Mouse (Mus musculus): ENCODE data around the gene Six4. TPM values are rescaled to one million over a fixed set of nuclear protein-coding genes. Genes with fewer than 3 reads are reported as not detected.
"Not testable (repeated sequence)": the region's sequence is repeated elsewhere in the genome, so short reads cannot be mapped to it uniquely, and the experiment has no call there.

The Six4 gene
- polyA plus RNA-seq, 1 experiment from 2014 or later: 0.24 TPM

DNA sequence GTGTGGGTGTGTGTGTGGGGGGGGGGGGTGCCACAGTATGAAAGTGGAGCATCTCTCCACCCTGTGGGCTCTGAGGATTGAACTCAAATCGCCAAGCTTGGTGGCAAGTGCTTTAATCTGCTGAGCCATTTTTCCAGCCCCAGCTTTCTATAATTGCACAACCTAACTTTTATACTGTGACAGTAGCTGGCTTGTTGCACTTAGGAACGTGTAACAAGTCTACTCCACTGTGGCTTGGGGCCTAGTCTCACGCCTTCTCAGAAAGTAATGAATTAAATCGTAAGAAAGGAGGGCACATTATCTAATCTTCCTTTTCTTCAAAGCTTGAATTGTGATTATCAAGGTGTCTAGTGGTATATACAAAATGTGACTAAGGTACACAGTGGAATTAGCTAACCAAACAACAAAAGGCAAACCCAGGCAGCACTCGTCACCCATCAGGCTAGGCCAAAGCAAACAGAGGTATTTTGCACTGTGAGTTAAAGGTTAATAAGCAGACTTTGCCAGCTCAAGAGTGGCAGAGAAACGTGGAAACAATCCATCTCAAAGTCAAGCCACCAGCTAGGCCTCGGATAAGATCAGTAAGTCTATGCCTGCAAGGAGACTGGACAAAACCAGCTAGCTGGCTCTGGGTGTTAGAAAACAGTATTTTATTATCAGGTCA, 22.5 kb downstream of the Six4 start:
- no peak overlapping the region for H3K4me3 ChIP-seq (ENCODE audit: low read length)
- 82% methylated on average over 7 of the region's 7 CpGs for WGBS
- H3K9ac ChIP-seq (ENCODE audit: low read depth, low read length): no peak overlapping the region
- no peaks in the 10 kb centered on the region for H3K27me3 ChIP-seq (replicated peaks; ENCODE audit: control insufficient read depth, insufficient read depth, low read length)
- no peaks in the 10 kb centered on the region for H3K36me3 ChIP-seq (ENCODE audit: control insufficient read depth, insufficient read depth, low read length)
- no peak for ATAC-seq
- no peaks in the 10 kb centered on the region for H3K4me1 ChIP-seq (ENCODE audit: control insufficient read depth, insufficient read depth, low read depth, low read length)
- H3K4me2 ChIP-seq (ENCODE audit: low read length): no peak overlapping the region
- no peak overlapping the region for H3K27ac ChIP-seq (ENCODE audit: low read depth, low read length)
- H3K9me3 ChIP-seq (ENCODE audit: control insufficient read depth, low read length): no peaks in the 10 kb centered on the region

- H3K4me2 ChIP-seq (ENCODE audit: low read length): no peak overlapping the region
- no peak overlapping the region for H3K9ac ChIP-seq (ENCODE audit: low read depth, low read length)
- no peaks in the 10 kb centered on the region for H3K27me3 ChIP-seq (replicated peaks; ENCODE audit: control insufficient read depth, insufficient read depth, low read length)
- 56% methylated on average over 4 of the region's 5 CpGs for WGBS
- no peak overlapping the region for H3K4me3 ChIP-seq (ENCODE audit: low read length)
- H3K27ac ChIP-seq (ENCODE audit: low read depth, low read length): no peak overlapping the region
- H3K4me1 ChIP-seq (ENCODE audit: control insufficient read depth, insufficient read depth, low read depth, low read length): no peaks in the 10 kb centered on the region
- H3K9me3 ChIP-seq (ENCODE audit: control insufficient read depth, low read length): no peaks in the 10 kb centered on the region
- ATAC-seq: no peak
- no peaks in the 10 kb centered on the region for H3K36me3 ChIP-seq (ENCODE audit: control insufficient read depth, insufficient read depth, low read length)
Measured at GRCm38 (mm10) chr12:73088911-73089310, 24.3 kb downstream of the Six4 start.

DNA sequence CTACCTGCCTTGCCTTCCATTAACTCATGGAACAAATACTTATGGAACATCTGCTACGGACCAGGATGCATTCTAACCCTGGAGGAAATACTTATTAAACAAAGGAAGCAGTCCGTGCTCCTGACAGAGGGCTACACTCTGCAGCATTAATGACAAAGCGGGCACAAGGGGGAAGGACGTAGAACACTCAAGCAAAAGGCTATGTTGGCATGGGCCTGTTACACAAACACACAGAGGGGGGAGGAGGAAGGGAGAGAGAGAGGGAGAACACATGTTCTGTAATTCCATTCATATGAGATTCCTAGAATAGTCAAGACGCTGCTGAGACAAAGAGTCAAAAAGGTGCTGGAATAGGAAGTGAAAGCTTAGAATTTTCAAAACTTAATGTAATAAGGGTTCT, 24.8 kb downstream of the Six4 start:
- Histone ChIP-seq H3K27ac (ENCODE audit: low read depth, low read length) (no peak overlapping the region), H3K9ac (ENCODE audit: low read depth, low read length) (no peak overlapping the region), H3K4me3 (ENCODE audit: low read length) (no peak overlapping the region), H3K36me3 (ENCODE audit: control insufficient read depth, insufficient read depth, low read length) (no peaks in the 10 kb centered on the region), H3K27me3 (replicated peaks; ENCODE audit: control insufficient read depth, insufficient read depth, low read length) (no peaks in the 10 kb centered on the region), H3K9me3 (ENCODE audit: control insufficient read depth, low read length) (no peaks in the 10 kb centered on the region), H3K4me2 (ENCODE audit: low read length) (no peak overlapping the region), H3K4me1 (ENCODE audit: control insufficient read depth, insufficient read depth, low read depth, low read length) (no peaks in the 10 kb centered on the region)
- WGBS: 79% methylated on average over 5 of the region's 5 CpGs
- ATAC-seq: no peak

DNA sequence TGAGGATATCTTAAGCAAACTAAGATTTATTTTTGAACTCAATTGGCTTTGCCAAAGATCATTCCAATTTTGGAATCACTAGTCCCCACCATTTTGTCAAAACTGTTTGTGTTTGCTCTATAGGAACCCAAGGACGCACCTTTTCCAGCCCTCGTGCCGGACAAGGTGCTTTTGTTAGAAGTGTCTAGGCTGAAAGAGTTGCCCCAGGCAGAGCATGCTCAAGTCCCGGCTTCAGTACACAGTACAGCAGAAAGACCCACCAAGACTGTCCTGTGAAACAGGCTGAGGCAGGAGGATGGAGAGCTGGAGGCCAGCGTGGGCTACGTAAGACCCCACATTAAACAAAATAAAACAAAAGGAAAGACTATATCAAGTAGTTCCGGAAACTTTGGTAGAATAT, 26.2 kb downstream of the Six4 start:
- H3K36me3 ChIP-seq (ENCODE audit: control insufficient read depth, insufficient read depth, low read length): no peaks in the 10 kb centered on the region
- H3K4me3 ChIP-seq (ENCODE audit: low read length): no peak overlapping the region
- H3K4me2 ChIP-seq (ENCODE audit: low read length): no peak overlapping the region
- no peak for ATAC-seq
- H3K4me1 ChIP-seq (ENCODE audit: control insufficient read depth, insufficient read depth, low read depth, low read length): no peaks in the 10 kb centered on the region
- H3K27ac ChIP-seq (ENCODE audit: low read depth, low read length): no peak overlapping the region
- 95% methylated on average over 7 of the region's 7 CpGs for WGBS
- no peaks in the 10 kb centered on the region for H3K27me3 ChIP-seq (replicated peaks; ENCODE audit: control insufficient read depth, insufficient read depth, low read length)
- H3K9ac ChIP-seq (ENCODE audit: low read depth, low read length): no peak overlapping the region
- no peaks in the 10 kb centered on the region for H3K9me3 ChIP-seq (ENCODE audit: control insufficient read depth, low read length)

GRCm38 (mm10) chr12:73085739-73086630, 27.3 kb downstream of the Six4 start:
- Histone ChIP-seq H3K9me3 (ENCODE audit: control insufficient read depth, low read length) (no peaks in the 10 kb centered on the region), H3K27ac (ENCODE audit: low read depth, low read length) (no peak overlapping the region), H3K36me3 (ENCODE audit: control insufficient read depth, insufficient read depth, low read length) (no peaks in the 10 kb centered on the region), H3K4me3 (ENCODE audit: low read length) (no peak overlapping the region), H3K9ac (ENCODE audit: low read depth, low read length) (no peak overlapping the region), H3K4me2 (ENCODE audit: low read length) (no peak overlapping the region), H3K27me3 (replicated peaks; ENCODE audit: control insufficient read depth, insufficient read depth, low read length) (no peaks in the 10 kb centered on the region), H3K4me1 (ENCODE audit: control insufficient read depth, insufficient read depth, low read depth, low read length) (no peaks in the 10 kb centered on the region)
- no peak for ATAC-seq
- 22% methylated on average over 11 of the region's 11 CpGs for WGBS

- H3K27me3 ChIP-seq (replicated peaks; ENCODE audit: control insufficient read depth, insufficient read depth, low read length): no peaks in the 10 kb centered on the region
- no peaks in the 10 kb centered on the region for H3K4me1 ChIP-seq (ENCODE audit: control insufficient read depth, insufficient read depth, low read depth, low read length)
- H3K9ac ChIP-seq (ENCODE audit: low read depth, low read length): no peak overlapping the region
- WGBS: 90% methylated on average over 4 of the region's 4 CpGs
- H3K27ac ChIP-seq (ENCODE audit: low read depth, low read length): no peak overlapping the region
- H3K36me3 ChIP-seq (ENCODE audit: control insufficient read depth, insufficient read depth, low read length): no peaks in the 10 kb centered on the region
- no peak for ATAC-seq
- H3K4me2 ChIP-seq (ENCODE audit: low read length): no peak overlapping the region
- H3K4me3 ChIP-seq (ENCODE audit: low read length): no peak overlapping the region
- no peaks in the 10 kb centered on the region for H3K9me3 ChIP-seq (ENCODE audit: control insufficient read depth, low read length)
Measured at GRCm38 (mm10) chr12:73083773-73084172, 29.5 kb downstream of the Six4 start.

- not testable (repeated sequence) for ATAC-seq; H3K36me3 ChIP-seq (ENCODE audit: control insufficient read depth, insufficient read depth, low read length); H3K4me2 ChIP-seq (ENCODE audit: low read length); H3K9ac ChIP-seq (ENCODE audit: low read depth, low read length); H3K4me1 ChIP-seq (ENCODE audit: control insufficient read depth, insufficient read depth, low read depth, low read length); H3K27me3 ChIP-seq (replicated peaks; ENCODE audit: control insufficient read depth, insufficient read depth, low read length); H3K4me3 ChIP-seq (ENCODE audit: low read length); H3K9me3 ChIP-seq (ENCODE audit: control insufficient read depth, low read length); H3K27ac ChIP-seq (ENCODE audit: low read depth, low read length)
- WGBS: 95% methylated on average over 4 of the region's 4 CpGs
Measured at GRCm38 (mm10) chr12:73081828-73082227, 31.4 kb downstream of the Six4 start.

DNA sequence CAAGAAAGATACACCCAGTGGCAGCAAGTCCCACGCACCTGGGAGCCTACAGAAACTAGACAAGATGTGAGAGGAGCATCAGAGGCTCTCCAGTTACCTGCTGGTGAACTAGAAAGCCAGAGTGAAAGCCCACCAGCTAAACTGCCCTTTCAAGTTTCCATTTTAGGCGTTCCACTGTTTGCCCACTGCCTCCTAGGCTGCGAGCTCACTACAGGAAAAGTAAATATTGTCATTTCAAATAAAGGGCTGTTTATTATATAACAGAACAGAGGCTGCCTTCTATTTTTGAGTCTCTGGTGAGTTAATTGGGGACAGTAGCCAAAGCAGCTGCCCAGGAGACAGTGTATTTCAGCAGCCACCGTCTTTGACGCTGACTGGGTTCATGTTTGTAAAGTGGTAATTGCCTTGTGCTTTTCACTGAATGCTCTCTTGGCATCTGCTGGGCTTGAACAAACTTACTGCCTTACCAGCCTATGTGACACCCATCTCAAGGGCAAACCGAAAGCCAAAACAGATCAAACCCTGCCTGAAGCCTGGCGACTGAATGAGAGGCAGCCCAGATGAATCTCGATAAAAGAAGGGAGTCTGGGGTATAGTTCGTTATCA, 52.3 kb downstream of the Six4 start:
- 62% methylated on average over 9 of the region's 9 CpGs for WGBS
- Histone ChIP-seq H3K4me3 (ENCODE audit: low read length) (no peak overlapping the region), H3K4me2 (ENCODE audit: low read length) (no peak overlapping the region), H3K27me3 (replicated peaks; ENCODE audit: control insufficient read depth, insufficient read depth, low read length) (peaks cover 19% of the 10 kb centered on the region), H3K9ac (ENCODE audit: low read depth, low read length) (no peak overlapping the region; the same call in 1 of the 2 replicates), H3K4me1 (ENCODE audit: control insufficient read depth, insufficient read depth, low read depth, low read length) (no peaks in the 10 kb centered on the region), H3K9me3 (ENCODE audit: control insufficient read depth, low read length) (no peaks in the 10 kb centered on the region), H3K36me3 (ENCODE audit: control insufficient read depth, insufficient read depth, low read length) (no peaks in the 10 kb centered on the region), H3K27ac (ENCODE audit: low read depth, low read length) (no peak overlapping the region)
- ATAC-seq: no peak

DNA sequence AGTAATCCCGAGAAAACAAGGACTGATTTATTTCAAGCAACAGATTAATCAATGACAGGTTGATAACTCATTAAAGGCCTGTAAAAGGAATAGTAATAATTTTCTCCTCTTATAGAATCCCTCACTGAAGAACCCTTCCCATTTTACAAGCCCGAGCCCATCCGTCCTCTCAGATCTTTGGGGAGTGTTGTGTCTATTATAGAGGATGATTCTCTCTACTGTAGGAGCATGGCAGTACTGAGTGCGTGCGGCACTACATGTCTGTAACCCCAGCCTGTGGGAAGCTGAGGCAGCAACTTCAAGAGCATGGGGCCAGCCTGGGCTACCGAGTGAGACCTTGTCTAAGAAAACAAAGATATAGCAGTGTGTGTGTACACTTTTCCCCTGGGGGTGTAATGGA, 55.8 kb downstream of the Six4 start:
- H3K4me2 ChIP-seq (ENCODE audit: low read length): no peak overlapping the region
- no peak for ATAC-seq
- H3K36me3 ChIP-seq (ENCODE audit: control insufficient read depth, insufficient read depth, low read length): no peaks in the 10 kb centered on the region
- no peak overlapping the region for H3K27ac ChIP-seq (ENCODE audit: low read depth, low read length)
- H3K9ac ChIP-seq (ENCODE audit: low read depth, low read length): no peak overlapping the region
- no peaks in the 10 kb centered on the region; the same call in 1 of the 2 replicates for H3K4me1 ChIP-seq (ENCODE audit: control insufficient read depth, insufficient read depth, low read depth, low read length)
- 90% methylated on average over 6 of the region's 6 CpGs for WGBS
- H3K9me3 ChIP-seq (ENCODE audit: control insufficient read depth, low read length): no peaks in the 10 kb centered on the region
- no peak overlapping the region for H3K4me3 ChIP-seq (ENCODE audit: low read length)
- H3K27me3 ChIP-seq (replicated peaks; ENCODE audit: control insufficient read depth, insufficient read depth, low read length): peaks cover 40% of the 10 kb centered on the region
